Mouse (Mus musculus): ENCODE data around the gene Twist2.
A peak's percentile ranks its signal among the peaks of the same experiment; 100 is the strongest.

Gene Twist2

GRCm38 (mm10) chr1:91875042-91875720 is 73.9 kb downstream of the Twist2 start:
- DNase-seq: no peak

- peak; percentile 38 to 41 for DNase-seq
Observed at GRCm38 (mm10) chr1:91878696-91879095, 77.4 kb downstream of the Twist2 start.

GRCm38 (mm10) chr1:91880156-91880555 is 78.9 kb downstream of the Twist2 start:
- no peak for DNase-seq

GRCm38 (mm10) chr1:91880899-91881298 is 79.6 kb downstream of the Twist2 start:
- no peak for DNase-seq

- DNase-seq: peak in 1 of 2 experiments; percentile 41
Observed at GRCm38 (mm10) chr1:91883115-91883514, 81.9 kb downstream of the Twist2 start.

GRCm38 (mm10) chr1:91893598-91893997 is 92.3 kb downstream of the Twist2 start:
- no peak for DNase-seq

- DNase-seq: peak in 1 of 2 experiments; percentile 27
Observed at GRCm38 (mm10) chr1:91894286-91894685, 93.0 kb downstream of the Twist2 start.

GRCm38 (mm10) chr1:91897078-91897477 is 95.8 kb downstream of the Twist2 start:
- no peak for DNase-seq

All from kidney, postnatal 36 days (tissue).